Mouse (Mus musculus) heart, embryonic 11.5 days (tissue): ENCODE results near the gene Ufd1. TPM values are rescaled to one million over a fixed set of nuclear protein-coding genes. Genes with fewer than 3 reads are reported as not detected.

Source experiments
- polyA plus RNA-seq: library from polyadenylated mRNA; unstranded; fragments of >200 nt; fragmentation: Nextera tagmentation; extraction: Ambion mirVana; gene quantifications from 2 replicates; pipeline ENCODE4 v1.2.1, GENCODE M21; 2014

Gene Ufd1
- polyA plus RNA-seq, 1 experiment from 2014 or later = 63.6 TPM

Other genes with a start within 250 kb of the Ufd1 start
- 1.2 and 1.4 TPM in 2 replicates for gene Tbx1, start 221.1 kb upstream of the Ufd1 start, polyA plus RNA-seq
- gene Gp1bb, start 189.4 kb upstream of the Ufd1 start, polyA plus RNA-seq = 8.3 and 8.6 TPM in 2 replicates
- 0.73 and 1.0 TPM in 2 replicates for gene Gm49601, start 185.4 kb upstream of the Ufd1 start, polyA plus RNA-seq
- gene Sept5, start 181.8 kb upstream of the Ufd1 start, polyA plus RNA-seq = 6.2 and 8.3 TPM in 2 replicates
- 4.4 and 6.6 TPM in 2 replicates for gene Cldn5, start 34.9 kb upstream of the Ufd1 start, polyA plus RNA-seq
- gene Cdc45, start 208 bp downstream of the Ufd1 start, polyA plus RNA-seq = 39.7 and 41.5 TPM in 2 replicates
- gene 2510002D24Rik, start 24.8 kb downstream of the Ufd1 start, polyA plus RNA-seq = 32.3 and 35.6 TPM in 2 replicates
- not detected in 2 replicates for gene Gm28539, start 24.8 kb downstream of the Ufd1 start, polyA plus RNA-seq
- gene Mrpl40, start 65.1 kb downstream of the Ufd1 start, polyA plus RNA-seq = 93.8 and 105 TPM in 2 replicates
- gene Hira, start 65.3 kb downstream of the Ufd1 start, polyA plus RNA-seq = 9.2 and 9.8 TPM in 2 replicates